Mouse (Mus musculus) hindbrain, embryonic 11.5 days (tissue): ENCODE results near the gene Tmem107. TPM values are rescaled to one million over a fixed set of nuclear protein-coding genes. Genes with fewer than 3 reads are reported as not detected.

Experiments
- ATAC-seq: fragments of 200-750 bp; cut with Nextera tagmentation; 2 replicates; pipeline ENCODE4 v1.8.0; 2017; ENCODE audit warnings: mild to moderate bottlenecking, moderate TSS enrichment, moderate library complexity; ENCODE audit not compliant: low FRiP score
- DNase-seq: peaks from one replicate; pipeline ENCODE4 v3.0.0-alpha.2; 2015; ENCODE audit warnings: low spot score
- H3K27ac ChIP-seq: fragments of 300-500 bp; sonication (generic); 2 replicates; pipeline ENCODE4 v1.5.1; 2014; ENCODE audit warnings: mild to moderate bottlenecking, low read depth, low read length
- H3K27me3 ChIP-seq: fragments of 300-500 bp; sonication (generic); 2 replicates; pipeline ENCODE4 v1.6.1; 2014; ENCODE audit warnings: mild to moderate bottlenecking, low read length, moderate library complexity, mixed read lengths; ENCODE audit not compliant: control insufficient read depth, insufficient read depth
- H3K36me3 ChIP-seq: fragments of 300-500 bp; sonication (generic); 2 replicates; pipeline ENCODE4 v1.6.1; 2014; ENCODE audit warnings: mild to moderate bottlenecking, low read length, moderate library complexity, mixed read lengths; ENCODE audit not compliant: control insufficient read depth, insufficient read depth
- H3K4me1 ChIP-seq: fragments of 300-500 bp; sonication (generic); replicated peaks from 2 replicates; pipeline ENCODE4 v1.6.1; 2014; ENCODE audit warnings: low read length, mixed read lengths; ENCODE audit not compliant: control insufficient read depth, insufficient read depth
- H3K4me2 ChIP-seq: fragments of 300-500 bp; sonication (generic); replicated peaks from 2 replicates; pipeline ENCODE4 v1.6.1; 2014; ENCODE audit warnings: mild to moderate bottlenecking, low read depth, low read length
- H3K4me3 ChIP-seq: fragments of 300-500 bp; sonication (generic); 2 replicates; pipeline ENCODE4 v1.5.1; 2014; ENCODE audit warnings: low read depth, low read length
- H3K9ac ChIP-seq: fragments of 300-500 bp; sonication (generic); 2 replicates; pipeline ENCODE4 v1.6.1; 2014; ENCODE audit warnings: low read depth, low read length
- H3K9me3 ChIP-seq: fragments of 300-500 bp; sonication (generic); 2 replicates; pipeline ENCODE4 v1.6.1; 2016; ENCODE audit warnings: low read length; ENCODE audit not compliant: control insufficient read depth
- WGBS: fragments of 180-500 bp; shearing (Covaris S2); extraction: QIAGEN DNeasy Blood & Tissue Kit; methylation state at CpG from one replicate; pipeline ENCODE4 v1.1.7; 2014; 5-methylcytosine and 5-hydroxymethylcytosine counted together
- polyA plus RNA-seq: library from polyadenylated mRNA; unstranded; fragments of >200 nt; fragmentation: Nextera tagmentation; extraction: Ambion mirVana; gene quantifications from 2 replicates; pipeline ENCODE4 v1.2.1, GENCODE M21; 2014

The Tmem107 gene
- polyA plus RNA-seq, 1 experiment from 2014 or later, result 54.6 TPM

- Histone ChIP-seq H3K4me3 (peak overlapping the region; percentile 50), H3K36me3 (no peaks in the 10 kb centered on the region), H3K9me3 (no peaks in the 10 kb centered on the region), H3K27ac (peak overlapping the region; percentile 61), H3K4me2 (peak overlapping the region; percentile 90), H3K27me3 (no peaks in the 10 kb centered on the region), H3K4me1 (peaks cover 32% of the 10 kb centered on the region), H3K9ac (peak overlapping the region; percentile 62)
- DNase-seq (peak; percentile 94), ATAC-seq (peak; percentile 56)
- under 1% methylated on average over 19 of the region's 19 CpGs for WGBS
These were observed 28.1 kb downstream of the Tmem107 start for GRCm38 (mm10) chr11:69098762-69099091.

GRCm38 (mm10) chr11:69099177-69099914, 28.7 kb downstream of the Tmem107 start:
- Histone ChIP-seq H3K4me2 (peak overlapping the region; percentile 90), H3K27ac (peak overlapping the region; percentile 61), H3K9me3 (no peaks in the 10 kb centered on the region), H3K4me3 (peak overlapping the region; percentile 50), H3K4me1 (peaks cover 32% of the 10 kb centered on the region), H3K9ac (peak overlapping the region; percentile 62), H3K36me3 (no peaks in the 10 kb centered on the region), H3K27me3 (no peaks in the 10 kb centered on the region)
- DNase-seq, result no peak
- WGBS, result under 1% methylated on average over 22 of the region's 22 CpGs
- no peak for ATAC-seq

- H3K4me3 ChIP-seq, result peak overlapping the region; percentile 50
- DNase-seq (peak; percentile 85), ATAC-seq (peak; percentile 18)
- H3K4me1 ChIP-seq, result peaks cover 32% of the 10 kb centered on the region
- peak overlapping the region; percentile 90 for H3K4me2 ChIP-seq
- WGBS, result 2% methylated on average over 23 of the region's 23 CpGs
- no peaks in the 10 kb centered on the region for H3K9me3 ChIP-seq
- H3K27me3 ChIP-seq, result no peaks in the 10 kb centered on the region
- H3K36me3 ChIP-seq, result no peaks in the 10 kb centered on the region
- peak overlapping the region; percentile 35; the same call in 1 of the 2 replicates for H3K9ac ChIP-seq
- peak overlapping the region; percentile 61; the same call in 1 of the 2 replicates for H3K27ac ChIP-seq
These were observed 29.3 kb downstream of the Tmem107 start for GRCm38 (mm10) chr11:69099915-69100345.

- H3K9ac ChIP-seq, result no peak overlapping the region
- H3K4me3 ChIP-seq, result 0 out of 2 replicates have a peak overlapping the region, but pooled peaks have one; percentile 50
- H3K36me3 ChIP-seq, result 0 out of 2 replicates have a peak, but pooled peaks cover 2% of the 10 kb centered on the region
- WGBS, result 92% methylated on average over 20 of the region's 20 CpGs
- no peak overlapping the region for H3K27ac ChIP-seq
- H3K9me3 ChIP-seq, result no peaks in the 10 kb centered on the region
- peaks cover 32% of the 10 kb centered on the region for H3K4me1 ChIP-seq
- no peak overlapping the region for H3K4me2 ChIP-seq
- no peak for DNase-seq
- no peak for ATAC-seq
- no peaks in the 10 kb centered on the region for H3K27me3 ChIP-seq
These were observed 30.2 kb downstream of the Tmem107 start for GRCm38 (mm10) chr11:69100639-69101360.

- 0 out of 2 replicates have a peak, but pooled peaks cover 2% of the 10 kb centered on the region for H3K36me3 ChIP-seq
- peaks cover 27% of the 10 kb centered on the region for H3K4me1 ChIP-seq
- 90% methylated on average over 21 of the region's 21 CpGs for WGBS
- DNase-seq (no peak), ATAC-seq (no peak)
- H3K27ac ChIP-seq, result no peak overlapping the region
- no peaks in the 10 kb centered on the region for H3K27me3 ChIP-seq
- H3K9me3 ChIP-seq, result no peaks in the 10 kb centered on the region
- no peak overlapping the region for H3K9ac ChIP-seq
- H3K4me2 ChIP-seq, result no peak overlapping the region
- no peak overlapping the region for H3K4me3 ChIP-seq
These were observed 31.2 kb downstream of the Tmem107 start for GRCm38 (mm10) chr11:69101604-69102402.

GRCm38 (mm10) chr11:69102403-69102725, 31.8 kb downstream of the Tmem107 start:
- H3K4me3 ChIP-seq, result no peak overlapping the region
- no peak overlapping the region for H3K27ac ChIP-seq
- H3K36me3 ChIP-seq, result 0 out of 2 replicates have a peak, but pooled peaks cover 2% of the 10 kb centered on the region
- DNase-seq (no peak), ATAC-seq (no peak)
- WGBS, result 96% methylated on average over 7 of the region's 7 CpGs
- H3K27me3 ChIP-seq, result no peaks in the 10 kb centered on the region
- H3K4me2 ChIP-seq, result no peak overlapping the region
- H3K4me1 ChIP-seq, result peaks cover 23% of the 10 kb centered on the region
- no peak overlapping the region for H3K9ac ChIP-seq
- H3K9me3 ChIP-seq, result no peaks in the 10 kb centered on the region

- WGBS, result 94% methylated on average over 14 of the region's 14 CpGs
- no peak overlapping the region for H3K4me2 ChIP-seq
- ATAC-seq (no peak), DNase-seq (no peak)
- H3K9ac ChIP-seq, result no peak overlapping the region
- no peak overlapping the region for H3K27ac ChIP-seq
- H3K4me1 ChIP-seq, result peaks cover 15% of the 10 kb centered on the region
- no peaks in the 10 kb centered on the region for H3K9me3 ChIP-seq
- H3K4me3 ChIP-seq, result no peak overlapping the region
- H3K36me3 ChIP-seq, result 0 out of 2 replicates have a peak, but pooled peaks cover 2% of the 10 kb centered on the region
- H3K27me3 ChIP-seq, result no peaks in the 10 kb centered on the region
These were observed 32.5 kb downstream of the Tmem107 start for GRCm38 (mm10) chr11:69103121-69103520.

- H3K9me3 ChIP-seq, result no peaks in the 10 kb centered on the region
- no peak overlapping the region for H3K4me3 ChIP-seq
- 94% methylated on average over 15 of the region's 15 CpGs for WGBS
- no peaks in the 10 kb centered on the region for H3K27me3 ChIP-seq
- no peak overlapping the region for H3K27ac ChIP-seq
- no peak overlapping the region for H3K9ac ChIP-seq
- no peak overlapping the region for H3K4me2 ChIP-seq
- peaks cover 9% of the 10 kb centered on the region for H3K4me1 ChIP-seq
- H3K36me3 ChIP-seq, result 0 out of 2 replicates have a peak, but pooled peaks cover 2% of the 10 kb centered on the region
- ATAC-seq (no peak), DNase-seq (no peak)
These were observed 33.2 kb downstream of the Tmem107 start for GRCm38 (mm10) chr11:69103531-69104435.
